Mouse (Mus musculus) heart, postnatal 0 days (tissue): ENCODE measurements around the gene Golm1. TPM values are rescaled to one million over a fixed set of nuclear protein-coding genes. Genes with fewer than 3 reads are reported as not detected.

ENCODE experiments used
- ATAC-seq: fragments of 200-750 bp; cut with Nextera tagmentation; 2 replicates; pipeline ENCODE4 v1.8.0; 2017; ENCODE audit warnings: low read depth, moderate number of reproducible peaks, moderate library complexity; ENCODE audit not compliant: insufficient read depth
- DNase-seq: peaks from one replicate; pipeline ENCODE4 v3.0.0-alpha.2; 2016; ENCODE audit warnings: low spot score
- H3K27ac ChIP-seq: fragments of 300-500 bp; sonication (generic); 2 replicates; pipeline ENCODE4 v1.5.1; 2014; ENCODE audit warnings: low read depth, mild to moderate bottlenecking
- H3K27me3 ChIP-seq: fragments of 300-500 bp; sonication (generic); 2 replicates; pipeline ENCODE4 v1.6.1; 2014; ENCODE audit warnings: low read length, mixed read lengths; ENCODE audit not compliant: control insufficient read depth, insufficient read depth
- H3K36me3 ChIP-seq: fragments of 300-500 bp; sonication (generic); replicated peaks from 2 replicates; pipeline ENCODE4 v1.6.1; 2014; ENCODE audit warnings: low read length, mixed read lengths; ENCODE audit not compliant: control insufficient read depth, insufficient read depth
- H3K4me1 ChIP-seq: fragments of 300-500 bp; sonication (generic); 2 replicates; pipeline ENCODE4 v1.6.1; 2014; ENCODE audit warnings: antibody characterized with exemption; ENCODE audit not compliant: control insufficient read depth, insufficient read depth
- H3K4me2 ChIP-seq: fragments of 300-500 bp; sonication (generic); 2 replicates; pipeline ENCODE4 v1.6.1; 2014; ENCODE audit warnings: low read depth, mild to moderate bottlenecking, low read length, moderate library complexity
- H3K4me3 ChIP-seq: fragments of 300-500 bp; sonication (generic); 2 replicates; pipeline ENCODE4 v1.5.1; 2014; ENCODE audit warnings: low read depth, low read length
- H3K9ac ChIP-seq: fragments of 300-500 bp; sonication (generic); replicated peaks from 2 replicates; pipeline ENCODE4 v1.6.1; 2014; ENCODE audit warnings: low read depth, low read length, mixed read lengths
- H3K9me3 ChIP-seq: fragments of 300-500 bp; sonication (generic); replicated peaks from 2 replicates; pipeline ENCODE4 v1.6.1; 2016; ENCODE audit warnings: low read length; ENCODE audit not compliant: control insufficient read depth
- CTCF ChIP-seq: IDR thresholded peaks from 2 replicates; pipeline ENCODE4 v1.5.1; 2016; ENCODE audit warnings: antibody characterized with exemption, control low read depth, low read depth
- EP300 ChIP-seq: IDR thresholded peaks from 2 replicates; pipeline ENCODE4 v1.6.1; 2016; ENCODE audit warnings: antibody characterized with exemption, low read depth
- WGBS: fragments of 180-500 bp; shearing (Covaris S2); extraction: QIAGEN DNeasy Blood & Tissue Kit; methylation state at CpG from one replicate; pipeline ENCODE4 v1.1.7; 2014; 5-methylcytosine and 5-hydroxymethylcytosine counted together
- polyA plus RNA-seq: library from polyadenylated mRNA; unstranded; fragments of >200 nt; fragmentation: Nextera tagmentation; extraction: Ambion mirVana; gene quantifications from 2 replicates; pipeline ENCODE4 v1.2.1, GENCODE M21; 2015
- total RNA-seq: library from RNA; depleted of rRNA; stranded (reverse); fragments of >200 nt; gene quantifications from 2 replicates; pipeline ENCODE4 v1.2.3, GENCODE M21; 2014; ENCODE audit warnings: low replicate concordance; rRNA removed

The Golm1 gene
- total and polyA plus RNA-seq, 2 experiments from 2014 or later: 19.9 to 26.6 TPM

GRCm38 (mm10) chr13:59590691-59591090 is 84.9 kb downstream of the Golm1 start:
- H3K27ac ChIP-seq: no peak overlapping the region
- no peak for TF ChIP-seq CTCF
- no peak for TF ChIP-seq EP300
- H3K4me2 ChIP-seq: no peak overlapping the region
- no peak overlapping the region for H3K9ac ChIP-seq
- 85% methylated on average over 4 of the region's 4 CpGs for WGBS
- peaks cover 40% of the 10 kb centered on the region for H3K36me3 ChIP-seq
- DNase-seq: no peak
- no peak for ATAC-seq
- no peaks in the 10 kb centered on the region for H3K9me3 ChIP-seq
- H3K4me3 ChIP-seq: no peak overlapping the region
- peaks cover 15% of the 10 kb centered on the region; the same call in 1 of the 2 replicates for H3K4me1 ChIP-seq
- H3K27me3 ChIP-seq: no peaks in the 10 kb centered on the region

GRCm38 (mm10) chr13:59589672-59590071 is 85.9 kb downstream of the Golm1 start:
- no peak for ATAC-seq
- WGBS: 89% methylated on average over 4 of the region's 4 CpGs

GRCm38 (mm10) chr13:59587201-59587600 is 88.4 kb downstream of the Golm1 start:
- WGBS: 91% methylated on average over 2 of the region's 2 CpGs
- no peak overlapping the region; the same call in 1 of the 2 replicates for H3K9ac ChIP-seq
- H3K27ac ChIP-seq: no peak overlapping the region
- H3K36me3 ChIP-seq: peaks cover 23% of the 10 kb centered on the region
- H3K4me1 ChIP-seq: peaks cover 20% of the 10 kb centered on the region; the same call in 1 of the 2 replicates
- H3K9me3 ChIP-seq: no peaks in the 10 kb centered on the region
- no peak for DNase-seq
- H3K27me3 ChIP-seq: no peaks in the 10 kb centered on the region
- no peak for ATAC-seq
- no peak overlapping the region for H3K4me3 ChIP-seq
- peak overlapping the region; percentile 77; the same call in 1 of the 2 replicates for H3K4me2 ChIP-seq
- TF ChIP-seq CTCF (no peak), EP300 (no peak)

More at GRCm38 (mm10) chr13:59589672-59590071, 85.9 kb downstream of the Golm1 start:
- H3K4me3 ChIP-seq: no peak overlapping the region
- no peak overlapping the region for H3K27ac ChIP-seq
- no peak overlapping the region for H3K9ac ChIP-seq
- H3K4me1 ChIP-seq: peaks cover 15% of the 10 kb centered on the region; the same call in 1 of the 2 replicates
- DNase-seq: no peak
- peaks cover 36% of the 10 kb centered on the region for H3K36me3 ChIP-seq
- no peak overlapping the region for H3K4me2 ChIP-seq
- H3K27me3 ChIP-seq: no peaks in the 10 kb centered on the region
- H3K9me3 ChIP-seq: no peaks in the 10 kb centered on the region
- TF ChIP-seq CTCF (no peak), EP300 (no peak)

GRCm38 (mm10) chr13:59585648-59586005 is 90.0 kb downstream of the Golm1 start:
- no peak for ATAC-seq
- Histone ChIP-seq H3K4me2 (peak overlapping the region; percentile 77), H3K9ac (peak overlapping the region; percentile 82), H3K4me3 (peak overlapping the region; percentile 90), H3K27me3 (no peaks in the 10 kb centered on the region), H3K9me3 (no peaks in the 10 kb centered on the region), H3K4me1 (peaks cover 20% of the 10 kb centered on the region; the same call in 1 of the 2 replicates), H3K36me3 (peaks cover 15% of the 10 kb centered on the region), H3K27ac (peak overlapping the region; percentile 70)
- 0% methylated on average over 28 of the region's 28 CpGs for WGBS
- peak; percentile 18 for DNase-seq
- no peak for TF ChIP-seq EP300
- no peak for TF ChIP-seq CTCF

GRCm38 (mm10) chr13:59584947-59585647 is 90.5 kb downstream of the Golm1 start, which contains the start of the genes Agtpbp1 and Naa35:
Agtpbp1 (minus strand) TSS chr13:59585227.
Naa35 (plus strand) TSS chr13:59585259.
- DNase-seq (peak; percentile 99), ATAC-seq (peak; percentile 98)
- peak; percentile 98 for TF ChIP-seq EP300
- TF ChIP-seq CTCF: no peak
- Histone ChIP-seq H3K9ac (peak within 1 kb of the TSS; percentile 82), H3K27ac (peak within 1 kb of the TSS; percentile 87), H3K27me3 (no peaks in the 10 kb centered on the region), H3K36me3 (peaks cover 10% of the 10 kb centered on the region), H3K4me3 (peak within 1 kb of the TSS; percentile 90), H3K9me3 (no peaks in the 10 kb centered on the region), H3K4me2 (peak within 1 kb of the TSS; percentile 83), H3K4me1 (peaks cover 20% of the 10 kb centered on the region; the same call in 1 of the 2 replicates)
- under 1% methylated on average over 78 of the region's 83 CpGs for WGBS

Other genes starting within 250 kb of the Golm1 start
- 21.6 and 21.7 TPM in 2 replicates for gene Agtpbp1, start 90.6 kb downstream of the Golm1 start, total RNA-seq
- 10.4 and 12.4 TPM in 2 replicates for gene Agtpbp1, start 90.6 kb downstream of the Golm1 start, polyA plus RNA-seq
- 31.3 and 83.1 TPM in 2 replicates for gene Naa35, start 90.6 kb downstream of the Golm1 start, total RNA-seq
- 70.0 and 72.5 TPM in 2 replicates for gene Naa35, start 90.6 kb downstream of the Golm1 start, polyA plus RNA-seq
- gene 4921517D22Rik, start 18.3 kb upstream of the Golm1 start, total RNA-seq: not detected in 2 replicates
- not detected in 2 replicates for gene 4921517D22Rik, start 18.3 kb upstream of the Golm1 start, polyA plus RNA-seq
- not detected in 2 replicates for gene Spata31d1a, start 34.5 kb upstream of the Golm1 start, total RNA-seq
- gene Spata31d1a, start 34.5 kb upstream of the Golm1 start, polyA plus RNA-seq: not detected in 2 replicates
- gene Spata31d1b, start 36.5 kb upstream of the Golm1 start, total RNA-seq: not detected in 2 replicates
- not detected in 2 replicates for gene Spata31d1b, start 36.5 kb upstream of the Golm1 start, polyA plus RNA-seq
- gene Spata31d1d, start 55.9 kb upstream of the Golm1 start, total RNA-seq: not detected in 2 replicates
- not detected in 2 replicates for gene Spata31d1d, start 55.9 kb upstream of the Golm1 start, polyA plus RNA-seq
- not detected in 2 replicates for gene 1700014D04Rik, start 70.9 kb upstream of the Golm1 start, total RNA-seq
- gene 1700014D04Rik, start 70.9 kb upstream of the Golm1 start, polyA plus RNA-seq: 0.18 TPM in 1 of 2 replicates, not detected in the other
- 187 and 193 TPM in 2 replicates for gene Isca1, start 94.0 kb upstream of the Golm1 start, total RNA-seq
- gene Isca1, start 94.0 kb upstream of the Golm1 start, polyA plus RNA-seq: 259 and 270 TPM in 2 replicates
- not detected in 2 replicates for gene Gm49354, start 106.4 kb upstream of the Golm1 start, total RNA-seq
- gene Gm49354, start 106.4 kb upstream of the Golm1 start, polyA plus RNA-seq: not detected in 2 replicates
- 19.3 and 24.3 TPM in 2 replicates for gene Tut7, start 147.3 kb upstream of the Golm1 start, total RNA-seq
- gene Tut7, start 147.3 kb upstream of the Golm1 start, polyA plus RNA-seq: 24.0 and 26.3 TPM in 2 replicates